Mouse (Mus musculus): ENCODE measurements around the gene Smoc1.

DNA sequence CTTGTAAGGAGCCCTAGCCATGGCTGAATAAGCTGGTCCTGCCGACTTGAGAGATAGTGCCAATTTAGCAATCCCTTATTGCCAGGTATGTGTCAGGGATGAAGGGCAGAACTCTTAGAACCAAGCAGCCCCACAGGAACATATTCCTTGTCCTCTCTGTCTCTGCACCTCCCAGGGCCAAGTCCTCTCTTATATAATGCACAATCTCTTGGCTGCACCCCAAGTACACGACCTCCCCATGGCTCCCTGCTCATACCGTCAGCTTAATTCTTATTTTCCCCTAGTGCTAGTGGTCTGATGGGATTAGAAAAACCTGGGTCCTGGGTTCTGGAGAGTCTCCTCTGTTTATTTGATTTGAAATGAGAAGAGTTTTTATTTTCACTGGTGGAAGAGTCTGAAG lies 66.0 kb downstream of the Smoc1 start:
- TF ChIP-seq POLR2A (IDR thresholded peaks at IDR 0.05; ENCODE audit: control insufficient read depth, extremely low read depth, insufficient read depth, low read length, poor library complexity) (no peak), CTCF (IDR thresholded peaks at IDR 0.05; ENCODE audit: borderline replicate concordance, control insufficient read depth, extremely low read depth, insufficient read depth, low read length, poor library complexity) (no peak)

All from thymus, adult 2 months (tissue).